Comparison of ENCODE assay signal across 9 mouse cellular contexts in genomic region chr7:71704661-71705240, GRCm38 (mm10).
DNase-seq lines count a peak whose midpoint lies in the region; ATAC-seq and TF ChIP-seq lines count a peak whose summit lies in the region.
"Had no signal": no experiment of that assay in that cellular context is flagged by ENCODE, and none has a peak within 500 bp of the region (broad histone marks: within the 10 kb centered on the region; RNA-seq: fewer than 3 reads in every experiment).

No protein-coding gene starts in this region.

- peaks cover 3% of the 10 kb centered on the region; the same call in 1 of the 2 replicates for H3K4me1 ChIP-seq in brown adipose tissue, adult 24 weeks (ENCODE audit: control insufficient read depth, insufficient read depth, insufficient read length, low read length)
- H3K4me1 ChIP-seq in embryonic facial prominence, embryonic 15.5 days = no peaks in the 10 kb centered on the region
- peaks cover 5% of the 10 kb centered on the region; the same call in 1 of the 2 replicates for H3K4me1 ChIP-seq in hindbrain, embryonic 14.5 days (replicated peaks; ENCODE audit: control insufficient read depth, insufficient read depth, low read length)
- H3K4me1 ChIP-seq in liver, postnatal 0 days (ENCODE audit: insufficient read depth) = 0 out of 2 replicates have a peak, but pooled peaks cover 4% of the 10 kb centered on the region

- 0 out of 2 replicates have a peak, but pooled peaks have one; percentile 9 for TF ChIP-seq EP300 in liver, postnatal 0 days (IDR thresholded peaks at IDR 0.05; ENCODE audit: low read depth)

- no peaks in the 10 kb centered on the region for H3K36me3 ChIP-seq in embryonic facial prominence, embryonic 15.5 days
- H3K36me3 ChIP-seq in hindbrain, embryonic 14.5 days (replicated peaks; ENCODE audit: control insufficient read depth, insufficient read depth) = no peaks in the 10 kb centered on the region
- no peaks in the 10 kb centered on the region for H3K36me3 ChIP-seq in liver, postnatal 0 days (replicated peaks; ENCODE audit: insufficient read depth, low read length)

- H3K9ac ChIP-seq in embryonic facial prominence, embryonic 15.5 days = no peak overlapping the region
- peak overlapping the region; percentile 80 for H3K9ac ChIP-seq in hindbrain, embryonic 14.5 days
- H3K9ac ChIP-seq in liver, postnatal 0 days (replicated peaks) = no peak overlapping the region

- TF ChIP-seq CTCF in liver, postnatal 0 days (IDR thresholded peaks at IDR 0.05; ENCODE audit: low read depth) = no peak

- intact Hi-C loops in left cerebral cortex, postnatal 4 days (cut with DNase I) = no loop called here

- WGBS in embryonic facial prominence, embryonic 15.5 days = 54% methylated on average over 4 of the region's 4 CpGs
- 59% methylated on average over 4 of the region's 4 CpGs for WGBS in hindbrain, embryonic 14.5 days
- WGBS in liver, postnatal 0 days (ENCODE audit: insufficient replicate concordance) = 41% methylated on average over 4 of the region's 4 CpGs

- H3K27ac ChIP-seq in brown adipose tissue, adult 24 weeks (replicated peaks; ENCODE audit: low read depth, low read length) = peak overlapping the region; percentile 93
- H3K27ac ChIP-seq in embryonic facial prominence, embryonic 15.5 days (replicated peaks) = no peak overlapping the region
- peak overlapping the region; percentile 72; the same call in 1 of the 2 replicates for H3K27ac ChIP-seq in hindbrain, embryonic 14.5 days
- no peak overlapping the region for H3K27ac ChIP-seq in liver, postnatal 0 days (ENCODE audit: low read depth)

- H3K9me3 ChIP-seq in embryonic facial prominence, embryonic 15.5 days (replicated peaks) = no peaks in the 10 kb centered on the region
- H3K9me3 ChIP-seq in hindbrain, embryonic 14.5 days (ENCODE audit: control insufficient read depth, low read length) = no peaks in the 10 kb centered on the region
- no peaks in the 10 kb centered on the region for H3K9me3 ChIP-seq in liver, postnatal 0 days (ENCODE audit: low read length)

- 0 out of 2 replicates have a peak, but pooled peaks cover 8% of the 10 kb centered on the region for H3K27me3 ChIP-seq in embryonic facial prominence, embryonic 15.5 days
- no peaks in the 10 kb centered on the region for H3K27me3 ChIP-seq in hindbrain, embryonic 14.5 days (ENCODE audit: control insufficient read depth, insufficient read depth, low read length)
- peaks cover 13% of the 10 kb centered on the region for H3K27me3 ChIP-seq in liver, postnatal 0 days (ENCODE audit: insufficient read depth, low read length)

- no peak for ATAC-seq in embryonic facial prominence, embryonic 15.5 days (ENCODE audit: insufficient number of reproducible peaks, low FRiP score, low TSS enrichment, low read depth)
- ATAC-seq in hindbrain, embryonic 14.5 days (ENCODE audit: low FRiP score) = no peak
- 0 out of 2 replicates have a peak, but pooled peaks have one; percentile 38 for ATAC-seq in liver, postnatal 0 days

- H3K4me2 ChIP-seq in embryonic facial prominence, embryonic 15.5 days (replicated peaks) = peak overlapping the region; percentile 81
- H3K4me2 ChIP-seq in hindbrain, embryonic 14.5 days (replicated peaks) = peak overlapping the region; percentile 74
- no peak overlapping the region for H3K4me2 ChIP-seq in liver, postnatal 0 days (ENCODE audit: low read depth, low read length)

- H3K4me3 ChIP-seq in brown adipose tissue, adult 24 weeks (ENCODE audit: insufficient read depth, low read depth, low read length) = no peak overlapping the region
- H3K4me3 ChIP-seq in embryonic facial prominence, embryonic 15.5 days (replicated peaks) = peak overlapping the region; percentile 54; the same call in 1 of the 2 replicates
- peak overlapping the region; percentile 43 for H3K4me3 ChIP-seq in hindbrain, embryonic 14.5 days (replicated peaks; ENCODE audit: low read length)
- H3K4me3 ChIP-seq in liver, postnatal 0 days (ENCODE audit: low read depth, low read length) = no peak overlapping the region
- H3K4me3 ChIP-seq: erythroblast, embryonic 14.5 days had no signal

- DNase-seq in hindbrain, embryonic 14.5 days (ENCODE audit: low spot score) = no peak
- DNase-seq in liver, postnatal 0 days = no peak
- no peak for DNase-seq in retina, embryonic 14.5 days (ENCODE audit: low spot score)
- no peak for DNase-seq in adrenal gland, adult 8-10 months
- DNase-seq in layer of hippocampus, adult 9-11 months = no peak
- no peak for DNase-seq in left cerebral cortex, postnatal 4 days

Comparison
In these comparisons a context has a peak if more than half of its experiments do, and no peak if none do; other contexts are left out.
1. H3K27ac ChIP-seq: peak in brown adipose tissue, adult 24 weeks (single experiment) and hindbrain, embryonic 14.5 days (single experiment); none in embryonic facial prominence, embryonic 15.5 days (single experiment) and liver, postnatal 0 days (single experiment).
2. H3K4me3 ChIP-seq: peak in embryonic facial prominence, embryonic 15.5 days (single experiment) and hindbrain, embryonic 14.5 days (single experiment); none in brown adipose tissue, adult 24 weeks (single experiment) and liver, postnatal 0 days (single experiment).